Mouse (Mus musculus) ovary, postnatal 10 days (tissue): ENCODE measurements around the gene N4bp1.

ENCODE experiments used
- DNase-seq: peaks from one replicate; pipeline ENCODE4 v3.0.0; 2022; ENCODE audit warnings: low spot score

N4bp1 gene

GRCm38 (mm10) chr8:86884489-86885463, at the start of gene N4bp1:
TSS of gene N4bp1 (minus strand) at chr8:86885258.
- peak; percentile 68 for DNase-seq

DNA sequence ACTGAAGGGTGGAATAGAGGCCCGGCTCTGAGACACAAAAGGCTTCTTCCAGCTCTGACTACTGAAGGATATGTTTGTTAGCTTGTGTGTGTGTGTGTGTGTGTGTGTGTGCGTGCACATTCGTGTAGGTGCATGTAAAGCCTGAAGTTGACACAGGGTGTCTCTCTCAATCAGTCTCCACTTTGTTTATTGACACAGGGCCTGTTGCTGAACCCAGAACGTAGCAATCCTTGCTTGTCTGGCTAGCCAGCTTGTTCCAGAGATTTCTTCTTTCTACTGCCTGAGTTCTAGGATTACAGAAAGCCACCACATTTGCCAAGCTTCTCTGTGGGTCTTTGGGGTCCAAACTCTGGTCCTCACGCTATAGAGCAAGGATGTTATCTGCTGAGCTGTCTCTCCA, 49.8 kb upstream of the N4bp1 start:
- DNase-seq, result no peak

DNA sequence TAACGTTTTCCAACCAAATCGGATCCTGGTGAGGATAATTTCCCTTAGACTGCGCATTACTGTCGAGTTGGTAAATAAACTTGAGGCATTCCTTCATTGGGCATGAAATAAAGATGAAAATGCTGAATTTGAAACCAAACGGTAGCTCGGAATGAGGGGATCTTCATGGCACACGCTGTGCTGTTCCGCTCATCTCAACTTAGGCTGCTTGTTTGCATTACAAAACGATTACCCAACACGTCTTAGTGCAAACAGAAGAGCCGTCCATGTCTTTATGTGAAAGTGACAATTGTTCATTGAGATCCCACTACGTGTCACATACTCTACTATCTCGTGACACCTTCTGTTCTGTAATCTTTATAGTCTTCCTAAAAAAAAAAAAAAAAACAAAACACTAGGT, 49.3 kb upstream of the N4bp1 start:
- no peak for DNase-seq

GRCm38 (mm10) chr8:86933898-86934297, 48.8 kb upstream of the N4bp1 start:
- peak; percentile 9 for DNase-seq

DNA sequence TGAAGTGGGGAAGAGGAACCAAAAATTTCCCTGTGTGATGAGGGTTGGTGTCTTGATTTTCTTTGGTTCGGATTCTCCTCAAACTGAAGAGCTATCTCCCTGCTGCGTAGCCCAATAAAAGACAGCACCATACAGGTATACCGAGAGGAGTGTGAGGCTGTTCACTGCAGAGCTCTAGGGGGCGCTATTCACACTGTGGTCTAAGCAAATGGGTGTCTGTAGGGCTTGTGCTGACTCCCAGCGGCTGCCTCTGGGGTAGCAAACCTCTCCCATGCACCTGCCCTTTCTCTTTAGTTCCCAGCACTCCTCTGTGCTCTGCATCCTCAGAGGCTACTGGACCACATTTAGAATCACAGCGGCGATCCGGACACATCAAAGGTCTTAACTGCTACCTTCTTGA, 41.2 kb upstream of the N4bp1 start:
- no peak for DNase-seq

DNA sequence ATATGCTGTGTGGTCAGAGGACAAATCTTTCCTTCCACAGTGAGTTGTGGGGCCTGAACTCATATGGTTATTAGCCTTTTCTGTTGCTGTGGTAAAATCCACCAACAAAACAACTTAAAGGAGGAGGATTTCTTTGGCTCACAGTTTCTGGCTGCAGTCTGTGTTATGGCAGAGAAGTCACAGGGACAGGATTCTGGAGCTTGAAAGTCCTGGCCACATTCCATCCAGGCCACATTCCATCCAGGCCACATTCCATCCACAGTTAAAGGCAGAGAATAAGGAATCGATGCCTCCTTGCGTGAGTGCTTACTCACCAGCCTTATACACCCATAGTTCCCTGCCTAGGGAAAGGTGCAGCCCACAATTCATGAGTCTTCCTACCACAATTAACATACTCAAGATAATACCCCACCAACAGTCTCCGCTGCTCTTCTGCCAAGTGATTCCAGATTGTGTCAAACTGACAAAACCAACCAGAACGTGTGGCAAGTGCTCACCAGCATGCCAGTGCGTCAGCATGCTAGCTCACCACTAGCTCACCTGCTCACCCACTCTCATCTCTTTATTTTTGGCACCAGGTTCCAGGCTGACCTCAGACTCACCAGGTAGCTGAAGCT, 38.3 kb upstream of the N4bp1 start:
- DNase-seq, result no peak

DNA sequence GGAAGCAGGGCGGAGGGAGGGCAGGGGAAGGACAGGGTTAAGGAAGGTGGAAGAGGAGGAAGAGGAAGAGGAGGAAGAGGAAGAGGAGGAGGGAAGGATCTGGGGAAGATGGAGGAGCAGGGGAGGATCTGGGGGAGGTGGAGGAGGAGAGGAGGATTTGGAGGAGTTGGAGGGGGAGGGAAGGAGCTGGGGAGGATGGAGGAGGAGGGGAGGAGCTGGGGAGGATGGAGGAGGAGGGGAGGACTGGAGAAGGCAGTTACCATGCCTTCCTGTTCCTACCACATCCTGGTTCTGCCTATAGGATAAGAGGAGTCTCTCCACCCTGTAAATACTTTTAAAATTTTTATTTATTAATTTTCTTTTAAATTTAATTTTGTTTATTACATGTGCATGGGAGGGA, 37.6 kb upstream of the N4bp1 start:
- DNase-seq, result no peak

GRCm38 (mm10) chr8:86922141-86922540, 37.1 kb upstream of the N4bp1 start:
- DNase-seq, result no peak

DNA sequence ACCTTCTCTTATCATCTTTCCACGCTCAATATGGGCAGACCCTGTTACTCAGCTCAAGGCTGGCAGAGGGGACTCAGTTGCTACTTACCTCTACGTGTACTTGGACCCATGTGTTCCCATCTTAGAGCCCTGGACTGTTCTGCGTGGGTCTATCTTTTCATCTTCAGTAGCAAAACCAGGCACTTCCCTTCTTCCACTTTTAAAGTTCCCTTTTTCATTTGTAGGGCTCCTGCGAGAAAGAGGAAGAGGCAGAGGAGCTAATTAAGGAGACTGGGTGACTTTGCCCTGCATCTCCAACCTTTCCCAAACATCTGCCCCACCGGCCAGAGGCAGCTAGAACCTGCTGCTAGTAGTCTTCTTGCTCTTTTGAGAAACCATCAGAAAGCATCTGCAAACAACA, 35.9 kb upstream of the N4bp1 start:
- DNase-seq, result no peak

GRCm38 (mm10) chr8:86920455-86920854, 35.4 kb upstream of the N4bp1 start:
- DNase-seq, result no peak

GRCm38 (mm10) chr8:86920024-86920423, 35.0 kb upstream of the N4bp1 start:
- no peak for DNase-seq

- DNase-seq, result no peak
Measured at GRCm38 (mm10) chr8:86919262-86919661, 34.2 kb upstream of the N4bp1 start.

DNA sequence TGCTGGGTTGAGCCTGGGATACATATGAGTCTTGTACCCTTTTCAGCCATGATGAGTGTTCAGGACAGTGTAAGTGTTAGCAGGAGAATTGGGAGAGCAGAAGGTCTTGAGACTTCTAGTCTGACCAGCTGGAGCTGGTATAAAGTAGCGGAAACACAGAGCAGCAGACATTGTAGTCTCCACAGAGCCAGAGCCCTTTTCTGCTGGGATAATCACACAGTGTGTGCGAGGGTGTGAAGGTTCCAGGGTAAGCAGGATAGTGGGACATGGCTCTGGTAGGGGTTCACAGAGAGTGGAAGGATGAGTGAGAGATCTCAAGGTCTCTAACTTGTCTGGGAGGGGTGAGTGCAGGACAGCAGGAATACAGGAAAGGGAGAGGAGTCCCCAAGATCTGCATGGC, 33.0 kb upstream of the N4bp1 start:
- DNase-seq, result no peak

DNA sequence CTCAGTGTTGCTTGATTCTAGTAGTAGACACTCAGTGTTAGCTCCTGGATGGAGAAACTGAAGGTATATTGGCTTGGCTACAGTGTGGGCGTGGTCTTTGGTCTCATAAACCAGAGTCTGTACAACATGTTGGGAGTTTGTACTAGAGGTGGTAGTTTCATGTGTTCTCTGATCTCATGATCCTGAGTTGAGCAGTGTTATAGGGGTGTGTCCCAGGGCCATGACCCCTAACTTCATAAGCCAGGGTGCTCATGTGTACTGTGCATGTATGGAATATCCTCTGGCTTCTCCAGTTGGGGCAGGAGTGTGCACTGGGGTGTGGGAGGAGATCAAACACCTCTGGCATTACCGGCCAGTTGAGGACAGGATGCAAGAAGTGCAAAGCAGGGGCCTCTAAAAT, 32.6 kb upstream of the N4bp1 start:
- no peak for DNase-seq

- no peak for DNase-seq
Measured at GRCm38 (mm10) chr8:86916369-86916768, 31.3 kb upstream of the N4bp1 start.

DNA sequence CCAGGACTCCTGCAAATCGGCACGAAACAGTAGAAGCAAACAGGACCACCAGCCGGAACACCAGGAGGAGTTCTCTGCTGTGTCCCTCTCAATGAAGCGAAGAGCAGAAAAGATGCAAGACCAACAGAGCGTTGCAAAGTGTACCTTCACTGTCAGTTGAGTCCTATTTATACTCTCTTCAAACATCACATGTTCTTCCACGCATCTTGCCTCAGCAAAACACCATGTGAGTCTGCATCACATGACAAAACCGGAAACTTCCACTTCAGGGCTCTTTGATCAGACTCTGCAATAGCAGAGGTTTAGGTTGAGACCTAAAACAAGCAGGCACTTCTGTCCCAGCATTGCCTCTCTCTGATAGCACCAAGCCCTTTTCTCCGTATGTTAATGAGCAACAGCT, 26.1 kb upstream of the N4bp1 start:
- DNase-seq, result no peak

GRCm38 (mm10) chr8:86910250-86910649, 25.2 kb upstream of the N4bp1 start:
- DNase-seq, result no peak

DNA sequence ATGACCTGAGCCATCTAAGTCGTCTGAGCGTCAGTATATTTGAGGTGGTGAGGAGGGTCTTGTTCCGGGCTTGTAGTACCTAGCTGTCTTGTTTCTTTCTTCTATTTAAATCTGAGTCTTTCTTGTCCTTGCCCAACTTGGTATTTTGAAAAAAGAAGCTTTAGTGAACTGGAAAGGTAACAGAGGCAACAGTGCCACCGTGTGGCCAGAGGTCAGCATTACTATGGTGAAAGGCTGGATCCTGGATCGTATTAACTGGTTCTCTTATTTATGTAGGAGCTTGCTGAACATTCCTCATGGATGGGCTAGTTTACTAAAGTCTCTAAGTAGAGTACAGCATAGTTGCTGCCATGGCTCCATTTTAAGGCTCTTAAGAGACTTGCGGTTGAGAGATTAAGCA, 23.5 kb upstream of the N4bp1 start:
- peak; percentile 42 for DNase-seq

DNA sequence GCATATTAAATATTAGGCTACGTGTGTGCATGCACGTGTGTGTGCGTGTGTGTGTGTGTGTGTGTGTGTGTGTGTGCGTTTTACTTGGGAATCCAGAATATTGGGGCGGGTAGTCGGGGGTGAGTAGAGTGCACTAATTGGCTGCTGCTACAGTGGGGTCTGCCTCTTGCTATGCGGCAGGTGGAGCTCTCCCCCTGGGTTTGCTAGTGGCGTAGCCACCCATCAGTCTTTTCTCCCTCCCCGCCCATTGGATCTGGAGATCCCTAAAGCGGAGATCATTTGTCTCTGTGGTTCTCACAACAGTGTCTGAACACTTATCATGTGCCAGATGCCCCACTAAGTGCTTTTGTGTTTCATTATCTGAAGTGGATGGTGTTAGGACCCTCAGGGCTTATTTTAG, 19.9 kb upstream of the N4bp1 start:
- DNase-seq, result no peak

GRCm38 (mm10) chr8:86903104-86903503, 18.0 kb upstream of the N4bp1 start:
- peak; percentile 69 for DNase-seq

GRCm38 (mm10) chr8:86902656-86903055, 17.6 kb upstream of the N4bp1 start:
- no peak for DNase-seq

- DNase-seq, result no peak
Measured at GRCm38 (mm10) chr8:86901972-86902371, 16.9 kb upstream of the N4bp1 start.

GRCm38 (mm10) chr8:86897726-86898419, 12.8 kb upstream of the N4bp1 start:
- no peak for DNase-seq
